Mouse (Mus musculus) lung, adult 2 months (tissue): ENCODE data around the gene Acss2.

ENCODE experiments used
- CTCF ChIP-seq: fragments of 200-500 bp; IDR thresholded peaks from 2 replicates; pipeline ENCODE4 v1.5.1; 2011; ENCODE audit warnings: mild to moderate bottlenecking, low read length, control low read depth; ENCODE audit not compliant: insufficient read depth
- POLR2A ChIP-seq: fragments of 200-500 bp; IDR thresholded peaks from 2 replicates; pipeline ENCODE4 v1.6.1; 2011; ENCODE audit warnings: low read depth, mild to moderate bottlenecking, control low read depth, low read length, borderline replicate concordance; ENCODE audit errors: extremely low read depth

- TF ChIP-seq CTCF (no peak), POLR2A (no peak)
These were observed 18.5 kb downstream of the Acss2 start for GRCm38 (mm10) chr2:155536292-155536691.
